Mouse (Mus musculus): Measurements from ENCODE around the gene Fkbp9. TPM values are rescaled to one million over a fixed set of nuclear protein-coding genes. Genes with fewer than 3 reads are reported as not detected.
A peak's percentile ranks its signal among the peaks of the same experiment; 100 is the strongest.

Gene Fkbp9
- polyA plus RNA-seq, 1 experiment, result not detected

GRCm38 (mm10) chr6:56819124-56819487 lies 12.8 kb upstream of the Fkbp9 start:
- no peak for TF ChIP-seq GATA1 (IDR thresholded peaks at IDR 0.05; ENCODE audit: low read length)

GRCm38 (mm10) chr6:56825657-56826056 lies 6.2 kb upstream of the Fkbp9 start:
- no peak for TF ChIP-seq GATA1 (IDR thresholded peaks at IDR 0.05; ENCODE audit: low read length)

- no peak for TF ChIP-seq GATA1 (IDR thresholded peaks at IDR 0.05; ENCODE audit: low read length)
Measured at GRCm38 (mm10) chr6:56832407-56832796, 543 bp downstream of the Fkbp9 start.

GRCm38 (mm10) chr6:56832830-56833229 lies 971 bp downstream of the Fkbp9 start:
- no peak for TF ChIP-seq GATA1 (IDR thresholded peaks at IDR 0.05; ENCODE audit: low read length)

GRCm38 (mm10) chr6:56834769-56835168 lies 2.9 kb downstream of the Fkbp9 start:
- TF ChIP-seq GATA1 (IDR thresholded peaks at IDR 0.05; ENCODE audit: low read length), result no peak

- no peak for TF ChIP-seq GATA1 (IDR thresholded peaks at IDR 0.05; ENCODE audit: low read length)
Measured at GRCm38 (mm10) chr6:56835532-56835931, 3.7 kb downstream of the Fkbp9 start.

- TF ChIP-seq GATA1 (IDR thresholded peaks at IDR 0.05; ENCODE audit: low read length), result no peak
Measured at GRCm38 (mm10) chr6:56837166-56837565, 5.3 kb downstream of the Fkbp9 start.

- no peak for TF ChIP-seq GATA1 (IDR thresholded peaks at IDR 0.05; ENCODE audit: low read length)
Measured at GRCm38 (mm10) chr6:56837621-56838020, 5.8 kb downstream of the Fkbp9 start.

- TF ChIP-seq GATA1 (IDR thresholded peaks at IDR 0.05; ENCODE audit: low read length), result no peak
Measured at GRCm38 (mm10) chr6:56843229-56843628, 11.4 kb downstream of the Fkbp9 start.

GRCm38 (mm10) chr6:56844365-56844764 lies 12.5 kb downstream of the Fkbp9 start:
- no peak for TF ChIP-seq GATA1 (IDR thresholded peaks at IDR 0.05; ENCODE audit: low read length)

GRCm38 (mm10) chr6:56848974-56849373 lies 17.1 kb downstream of the Fkbp9 start:
- TF ChIP-seq GATA1 (IDR thresholded peaks at IDR 0.05; ENCODE audit: low read length), result no peak

GRCm38 (mm10) chr6:56850315-56850714 lies 18.5 kb downstream of the Fkbp9 start:
- no peak for TF ChIP-seq GATA1 (IDR thresholded peaks at IDR 0.05; ENCODE audit: low read length)

GRCm38 (mm10) chr6:56854803-56855202 lies 22.9 kb downstream of the Fkbp9 start:
- TF ChIP-seq GATA1 (IDR thresholded peaks at IDR 0.05; ENCODE audit: low read length), result no peak

- TF ChIP-seq GATA1 (IDR thresholded peaks at IDR 0.05; ENCODE audit: low read length), result no peak
Measured at GRCm38 (mm10) chr6:56856748-56857147, 24.9 kb downstream of the Fkbp9 start.

GRCm38 (mm10) chr6:56860205-56860848 lies 28.5 kb downstream of the Fkbp9 start:
- TF ChIP-seq GATA1 (IDR thresholded peaks at IDR 0.05; ENCODE audit: low read length), result no peak

GRCm38 (mm10) chr6:56868565-56868964 lies 36.7 kb downstream of the Fkbp9 start:
- TF ChIP-seq GATA1 (IDR thresholded peaks at IDR 0.05; ENCODE audit: low read length), result no peak

- TF ChIP-seq GATA1 (IDR thresholded peaks at IDR 0.05; ENCODE audit: low read length), result peak; percentile 72
Measured at GRCm38 (mm10) chr6:56870027-56870426, 38.2 kb downstream of the Fkbp9 start.

- no peak for TF ChIP-seq GATA1 (IDR thresholded peaks at IDR 0.05; ENCODE audit: low read length)
Measured at GRCm38 (mm10) chr6:56876870-56877269, 45.0 kb downstream of the Fkbp9 start.
